In the genomic region with DNA sequence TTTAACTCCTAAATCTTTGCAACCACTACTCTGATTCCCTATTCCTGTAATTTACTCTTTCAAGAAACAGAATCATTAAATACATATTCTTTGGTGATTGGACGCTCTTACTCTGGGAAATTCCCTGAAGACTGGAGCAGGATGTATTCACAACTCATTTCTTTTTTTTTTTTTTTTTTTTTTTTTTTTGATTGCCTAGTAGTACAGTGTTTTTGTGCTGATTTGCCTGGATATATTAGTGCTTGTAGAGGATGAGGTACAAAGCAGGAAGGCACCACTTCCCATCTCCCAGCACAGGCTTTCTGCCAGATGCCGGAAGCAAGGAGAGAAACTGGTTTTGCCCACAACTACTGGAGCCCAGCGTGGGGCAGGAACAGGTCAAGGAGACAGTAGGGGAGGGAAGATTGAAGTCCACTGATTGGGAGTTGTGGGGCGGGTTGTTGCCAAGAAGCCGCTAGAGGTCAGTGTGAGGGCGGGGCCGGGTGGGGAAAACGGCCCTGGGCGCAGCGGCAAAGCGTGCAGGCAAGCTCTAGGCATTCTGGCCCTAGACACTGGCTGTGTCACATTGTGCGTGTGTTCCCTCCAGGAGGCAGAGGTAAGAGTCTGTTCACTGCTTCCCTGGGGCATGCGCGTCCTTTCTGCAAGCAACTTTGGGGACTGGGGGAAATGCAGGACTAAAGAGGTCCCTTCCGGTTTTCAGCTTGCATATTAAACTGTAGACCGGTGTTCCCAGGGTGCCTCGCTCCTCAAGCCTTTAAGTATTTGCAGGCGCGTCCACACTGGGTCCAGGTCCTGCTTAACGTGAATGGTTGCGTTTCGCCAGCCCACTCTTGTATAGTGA, we compare ENCODE assay signal across 8 mouse cellular contexts. TPM values are rescaled to one million over a fixed set of nuclear protein-coding genes. Genes with fewer than 3 reads are reported as not detected.
DNase-seq lines count a peak whose midpoint lies in the region; ATAC-seq and TF ChIP-seq lines count a peak whose summit lies in the region.

A gene (plus strand): TSS at position 482 of the 841 bp plus-strand sequence.

- no peaks in the 10 kb centered on the region for H3K36me3 ChIP-seq in C2C12 (ENCODE audit: control insufficient read depth, insufficient read depth)
- H3K36me3 ChIP-seq in erythroblast, embryonic 14.5 days (ENCODE audit: control insufficient read depth): no peaks in the 10 kb centered on the region
- H3K36me3 ChIP-seq in heart, embryonic 11.5 days (ENCODE audit: control insufficient read depth, insufficient read depth, low read length): no peaks in the 10 kb centered on the region
- H3K36me3 ChIP-seq in kidney, embryonic 16.5 days (ENCODE audit: insufficient read depth, low read length): no peaks in the 10 kb centered on the region
- peaks cover 9% of the 10 kb centered on the region for H3K36me3 ChIP-seq in liver, adult 2 months (ENCODE audit: control insufficient read depth, insufficient read depth, low read length)
- no peaks in the 10 kb centered on the region for H3K36me3 ChIP-seq in stomach, embryonic 14.5 days (ENCODE audit: control insufficient read depth, insufficient read depth, low read length)

- TF ChIP-seq CTCF in C2C12 (IDR thresholded peaks at IDR 0.05; ENCODE audit: control insufficient read depth, insufficient read depth, insufficient read length): peak; percentile 3
- peak; percentile 49; the same call in 1 of the 2 replicates for TF ChIP-seq CTCF in brain, embryonic 14.5 days (IDR thresholded peaks at IDR 0.05; ENCODE audit: borderline replicate concordance, extremely low read depth, insufficient read depth, insufficient read length)
- TF ChIP-seq CTCF in liver, adult 2 months (IDR thresholded peaks at IDR 0.05; ENCODE audit: low read depth, low read length): no peak

- peaks cover 26% of the 10 kb centered on the region for H3K79me2 ChIP-seq in C2C12 (ENCODE audit: control insufficient read depth, insufficient read depth)
- peaks cover 8% of the 10 kb centered on the region; the same call in 1 of the 2 replicates for H3K79me2 ChIP-seq in liver, adult 2 months (ENCODE audit: control insufficient read depth, insufficient read depth, low read length)

- H3K4me2 ChIP-seq in heart, embryonic 11.5 days: peak within 1 kb of the TSS; percentile 68
- peak within 1 kb of the TSS; percentile 65 for H3K4me2 ChIP-seq in kidney, embryonic 16.5 days (replicated peaks; ENCODE audit: low read depth, low read length)
- peak within 1 kb of the TSS; percentile 64 for H3K4me2 ChIP-seq in stomach, embryonic 14.5 days (replicated peaks; ENCODE audit: low read depth, low read length)

- peak; percentile 79 for ATAC-seq in heart, embryonic 11.5 days (replicated peaks; ENCODE audit: insufficient number of reproducible peaks, low FRiP score, low TSS enrichment)
- peak; percentile 96 for ATAC-seq in kidney, embryonic 16.5 days (ENCODE audit: low FRiP score, low TSS enrichment)
- ATAC-seq in stomach, embryonic 14.5 days (ENCODE audit: insufficient number of reproducible peaks, insufficient read depth, low FRiP score, low read depth): peak; percentile 90

- no peaks in the 10 kb centered on the region for H3K79me3 ChIP-seq in C2C12 (ENCODE audit: low read depth)

- H3ac ChIP-seq in C2C12 (ENCODE audit: control insufficient read depth, insufficient read length, low read depth): peak within 1 kb of the TSS; percentile 63

- peak within 1 kb of the TSS; percentile 94 for H3K27ac ChIP-seq in heart, embryonic 11.5 days (ENCODE audit: low read depth, low read length)
- H3K27ac ChIP-seq in kidney, embryonic 16.5 days (ENCODE audit: low read length): peak within 1 kb of the TSS; percentile 96
- H3K27ac ChIP-seq in liver, adult 2 months (replicated peaks; ENCODE audit: insufficient read depth, low read depth, low read length): peak within 1 kb of the TSS; percentile 85
- peak within 1 kb of the TSS; percentile 95 for H3K27ac ChIP-seq in stomach, embryonic 14.5 days (ENCODE audit: low read length)

- peak; percentile 87 for DNase-seq in brain, embryonic 14.5 days (ENCODE audit: low read depth)
- peak; percentile 94 for DNase-seq in liver, adult 2 months (ENCODE audit: extremely low read depth, low read depth, low spot score)
- peak; percentile 46 for DNase-seq in naive thymus-derived CD4-positive, alpha-beta T cell, adult 2 months (ENCODE audit: low read depth)

- peak within 1 kb of the TSS; percentile 41 for H3K4me3 ChIP-seq in C2C12 (ENCODE audit: insufficient read depth, poor library complexity, severe bottlenecking)
- H3K4me3 ChIP-seq in erythroblast, embryonic 14.5 days (replicated peaks): peak within 1 kb of the TSS; percentile 75
- H3K4me3 ChIP-seq in heart, embryonic 11.5 days (ENCODE audit: low read depth, low read length): peak within 1 kb of the TSS; percentile 64
- peak within 1 kb of the TSS; percentile 60 for H3K4me3 ChIP-seq in kidney, embryonic 16.5 days (ENCODE audit: low read length)
- H3K4me3 ChIP-seq in liver, adult 2 months (ENCODE audit: insufficient read depth, low read depth, low read length): peak within 1 kb of the TSS; percentile 68
- peak within 1 kb of the TSS; percentile 54 for H3K4me3 ChIP-seq in stomach, embryonic 14.5 days (ENCODE audit: low read depth, low read length)

- no peaks in the 10 kb centered on the region for H3K27me3 ChIP-seq in C2C12 (ENCODE audit: control insufficient read depth, insufficient read depth, insufficient read length)
- no peaks in the 10 kb centered on the region for H3K27me3 ChIP-seq in erythroblast, embryonic 14.5 days (ENCODE audit: control insufficient read depth)
- no peaks in the 10 kb centered on the region for H3K27me3 ChIP-seq in heart, embryonic 11.5 days (ENCODE audit: control insufficient read depth, insufficient read depth, low read length)
- H3K27me3 ChIP-seq in kidney, embryonic 16.5 days (ENCODE audit: insufficient read depth, low read length): no peaks in the 10 kb centered on the region
- H3K27me3 ChIP-seq in liver, adult 2 months (ENCODE audit: control insufficient read depth, insufficient read depth, low read length): no peaks in the 10 kb centered on the region
- no peaks in the 10 kb centered on the region for H3K27me3 ChIP-seq in stomach, embryonic 14.5 days (ENCODE audit: control insufficient read depth, insufficient read depth, low read length)

- H3K9me3 ChIP-seq in erythroblast, embryonic 14.5 days (ENCODE audit: control insufficient read depth, low read length): no peaks in the 10 kb centered on the region
- no peaks in the 10 kb centered on the region for H3K9me3 ChIP-seq in heart, embryonic 11.5 days (replicated peaks; ENCODE audit: control insufficient read depth, low read length)
- H3K9me3 ChIP-seq in kidney, embryonic 16.5 days (ENCODE audit: low read length): no peaks in the 10 kb centered on the region
- H3K9me3 ChIP-seq in stomach, embryonic 14.5 days (ENCODE audit: control insufficient read depth, low read depth, low read length): no peaks in the 10 kb centered on the region

- peaks cover 30% of the 10 kb centered on the region for H3K4me1 ChIP-seq in erythroblast, embryonic 14.5 days (ENCODE audit: control insufficient read depth)
- peaks cover 6% of the 10 kb centered on the region for H3K4me1 ChIP-seq in heart, embryonic 11.5 days (ENCODE audit: control insufficient read depth, insufficient read depth, low read length)
- peaks cover 9% of the 10 kb centered on the region; the same call in 1 of the 2 replicates for H3K4me1 ChIP-seq in kidney, embryonic 16.5 days (ENCODE audit: insufficient read depth, low read length)
- peaks cover 10% of the 10 kb centered on the region for H3K4me1 ChIP-seq in liver, adult 2 months (ENCODE audit: control insufficient read depth, insufficient read depth, low read length)
- peaks cover 7% of the 10 kb centered on the region for H3K4me1 ChIP-seq in stomach, embryonic 14.5 days (ENCODE audit: control insufficient read depth, insufficient read depth, low read length)

- TF ChIP-seq POLR2A in brain, embryonic 14.5 days (IDR thresholded peaks at IDR 0.05; ENCODE audit: borderline replicate concordance, extremely low read depth, insufficient read depth, insufficient read length, poor library complexity, severe bottlenecking): 0 out of 2 replicates have a peak, but pooled peaks have one; percentile 7
- peak; percentile 57; the same call in 1 of the 2 replicates for TF ChIP-seq POLR2A in liver, adult 2 months (IDR thresholded peaks at IDR 0.05; ENCODE audit: extremely low read depth, insufficient read depth, low read length)

- 1% methylated on average over 22 of the region's 22 CpGs for WGBS in heart, embryonic 11.5 days (ENCODE audit: insufficient replicate concordance)
- 2% methylated on average over 22 of the region's 22 CpGs for WGBS in kidney, embryonic 16.5 days
- under 1% methylated on average over 22 of the region's 22 CpGs for WGBS in liver, adult 2 months
- 3% methylated on average over 22 of the region's 22 CpGs for WGBS in stomach, embryonic 14.5 days

- H3K9ac ChIP-seq in heart, embryonic 11.5 days (ENCODE audit: low read depth, low read length): peak within 1 kb of the TSS; percentile 82
- H3K9ac ChIP-seq in kidney, embryonic 16.5 days (replicated peaks; ENCODE audit: low read length): peak within 1 kb of the TSS; percentile 72
- H3K9ac ChIP-seq in liver, adult 2 months (ENCODE audit: low read depth, low read length): peak within 1 kb of the TSS; percentile 65
- H3K9ac ChIP-seq in stomach, embryonic 14.5 days (replicated peaks; ENCODE audit: low read depth, low read length): peak within 1 kb of the TSS; percentile 42

TF ChIP-seq in C2C12, 6 proteins besides CTCF, POLR2A, EP300 and RAD21:
- TF ChIP-seq USF1 (IDR thresholded peaks at IDR 0.05; ENCODE audit: low read depth) (no peak), MYOG (IDR thresholded peaks at IDR 0.05; ENCODE audit: control insufficient read depth, extremely low read depth, insufficient read length) (no peak), FOSL1 (IDR thresholded peaks at IDR 0.05; ENCODE audit: insufficient read depth, low read length, poor library complexity, severe bottlenecking) (no peak), MAX (IDR thresholded peaks at IDR 0.05) (peak; percentile 60), MYOD1 (IDR thresholded peaks at IDR 0.05; ENCODE audit: control insufficient read depth, insufficient read length, low read depth) (no peak), CEBPB (IDR thresholded peaks at IDR 0.05; ENCODE audit: low read depth) (no peak)

RNA-seq across cellular contexts. Expression of the gene that starts here (rescaled TPM):
- polyA plus RNA-seq in C2C12 (2012; fragmentation: generic; extraction: Trizol): 23.1 TPM
- polyA plus RNA-seq in brain, embryonic 14.5 days (2012; rRNA removed): 3.6 and 4.6 TPM in 2 replicates
- 0.08 TPM in 1 of 2 replicates, not detected in the other for polyA plus RNA-seq in erythroblast, embryonic 14.5 days (2012)
- polyA plus RNA-seq in heart, embryonic 11.5 days (2014; fragmentation: Nextera tagmentation; extraction: Ambion mirVana): 29.6 and 35.1 TPM in 2 replicates
- 29.6 and 31.0 TPM in 2 replicates for polyA plus RNA-seq in kidney, embryonic 16.5 days (2015; fragmentation: Nextera tagmentation; extraction: Ambion mirVana)
- 81.7 and 105 TPM in 2 replicates for total RNA-seq in liver, adult 2 months (2014; rRNA removed)
- 32.7 and 46.0 TPM in 2 replicates for polyA plus RNA-seq in liver, adult 2 months (2012; rRNA removed)
- 27.7 and 29.8 TPM in 2 replicates for polyA plus RNA-seq in stomach, embryonic 14.5 days (2014; fragmentation: Nextera tagmentation; extraction: Ambion mirVana)

Comparison
In these comparisons a context has a peak if more than half of its experiments do, and no peak if none do; other contexts are left out.
1. Peak in every context shown above with its lines: DNase-seq, ATAC-seq, H3K4me3 ChIP-seq and H3K27ac ChIP-seq.